In the genomic region with DNA sequence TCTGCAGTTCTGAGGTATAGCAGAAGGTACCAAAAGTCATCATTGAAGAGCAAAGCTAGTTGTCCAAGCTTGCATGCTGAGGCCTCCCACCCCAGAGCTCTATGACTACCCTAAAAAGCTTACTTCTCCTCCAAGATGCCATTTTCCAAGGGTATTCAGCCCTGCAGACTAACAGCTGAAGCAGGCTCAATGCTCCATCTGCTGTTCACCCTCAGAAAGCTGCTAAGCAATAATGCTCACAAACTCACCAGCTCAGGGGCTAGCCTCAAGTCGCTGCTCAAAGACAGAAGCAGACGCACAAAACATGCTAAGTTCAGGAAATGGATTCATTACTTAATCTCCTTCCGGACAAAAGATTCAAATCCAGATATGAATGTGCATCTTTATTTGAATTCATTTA, we compare ENCODE assay signal across 12 mouse cellular contexts.
A peak's percentile ranks its signal among the peaks of the same experiment; 100 is the strongest.
DNase-seq lines count a peak whose midpoint lies in the region; ATAC-seq and TF ChIP-seq lines count a peak whose summit lies in the region.
"Had no signal": no experiment of that assay in that cellular context is flagged by ENCODE, and none has a peak within 500 bp of the region (broad histone marks: within the 10 kb centered on the region; RNA-seq: fewer than 3 reads in every experiment).

No protein-coding gene starts in this region.

- no peak overlapping the region for H3K27ac ChIP-seq in intestine, postnatal 0 days (ENCODE audit: low read depth, low read length)
- H3K27ac ChIP-seq in intestine, embryonic 16.5 days (ENCODE audit: low read length): no peak overlapping the region
- no peak overlapping the region for H3K27ac ChIP-seq in lung, postnatal 0 days (ENCODE audit: low read length)

- DNase-seq in cerebellum, postnatal 10 days: peak; percentile 46 to 47
- no peak for DNase-seq in cerebellum, postnatal 36 days
- no peak for DNase-seq in lung, postnatal 0 days (ENCODE audit: low spot score)
- DNase-seq in lung, adult 18-20 months: no peak
- DNase-seq in left cerebral cortex, postnatal 4 days: peak; percentile 14
- DNase-seq in thymus, postnatal 4 days: no peak
- DNase-seq: cerebellum, postnatal 25 days; heart, postnatal 4 days; kidney, adult 9 months had no signal

- peak; percentile 48 for TF ChIP-seq CTCF in intestine, postnatal 0 days (IDR thresholded peaks at IDR 0.05; ENCODE audit: low read depth)
- TF ChIP-seq CTCF in lung, postnatal 0 days (IDR thresholded peaks at IDR 0.05): peak; percentile 53

- H3K4me1 ChIP-seq in intestine, postnatal 0 days (replicated peaks; ENCODE audit: control insufficient read depth, insufficient read depth, low read length): no peaks in the 10 kb centered on the region
- H3K4me1 ChIP-seq in intestine, embryonic 16.5 days (ENCODE audit: control insufficient read depth, insufficient read depth, low read length): no peaks in the 10 kb centered on the region
- no peaks in the 10 kb centered on the region for H3K4me1 ChIP-seq in lung, postnatal 0 days (ENCODE audit: insufficient read depth, low read depth, low read length)

- no peak overlapping the region for H3K4me2 ChIP-seq in intestine, postnatal 0 days (replicated peaks; ENCODE audit: low read depth)
- no peak overlapping the region for H3K4me2 ChIP-seq in intestine, embryonic 16.5 days (ENCODE audit: low read depth, low read length)
- H3K4me2 ChIP-seq in lung, postnatal 0 days (replicated peaks; ENCODE audit: low read depth, low read length): no peak overlapping the region

- no peak overlapping the region for H3K9ac ChIP-seq in intestine, postnatal 0 days (ENCODE audit: low read depth, low read length)
- no peak overlapping the region for H3K9ac ChIP-seq in intestine, embryonic 16.5 days (ENCODE audit: low read depth, low read length)
- no peak overlapping the region for H3K9ac ChIP-seq in lung, postnatal 0 days (replicated peaks; ENCODE audit: low read depth)

- TF ChIP-seq EP300 in lung, postnatal 0 days (IDR thresholded peaks at IDR 0.05): no peak

- WGBS in intestine, postnatal 0 days: 80% methylated on average over 3 of the region's 3 CpGs
- WGBS in intestine, embryonic 16.5 days: 76% methylated on average over 3 of the region's 3 CpGs
- 58% methylated on average over 3 of the region's 3 CpGs for WGBS in lung, postnatal 0 days

- H3K9me3 ChIP-seq in intestine, postnatal 0 days (ENCODE audit: control insufficient read depth): no peaks in the 10 kb centered on the region
- H3K9me3 ChIP-seq in intestine, embryonic 16.5 days (ENCODE audit: control insufficient read depth, low read length): no peaks in the 10 kb centered on the region
- no peaks in the 10 kb centered on the region for H3K9me3 ChIP-seq in lung, postnatal 0 days (ENCODE audit: low read length)

- intact Hi-C loops in left cerebral cortex, postnatal 4 days (cut with DNase I): no loop called here

- H3K27me3 ChIP-seq in intestine, postnatal 0 days (replicated peaks; ENCODE audit: control insufficient read depth, insufficient read depth, low read length): no peaks in the 10 kb centered on the region
- H3K27me3 ChIP-seq in intestine, embryonic 16.5 days (replicated peaks; ENCODE audit: control insufficient read depth, insufficient read depth, low read length): no peaks in the 10 kb centered on the region
- H3K27me3 ChIP-seq in lung, postnatal 0 days (replicated peaks; ENCODE audit: insufficient read depth, low read length): no peaks in the 10 kb centered on the region

- ATAC-seq in intestine, postnatal 0 days: no peak
- ATAC-seq in intestine, embryonic 16.5 days: no peak
- no peak for ATAC-seq in lung, postnatal 0 days
- ATAC-seq: activated CD4-positive, CD25-positive, alpha-beta regulatory T cell, adult 4 months had no signal

- no peak overlapping the region for H3K4me3 ChIP-seq in intestine, postnatal 0 days (ENCODE audit: low read depth, low read length)
- no peak overlapping the region for H3K4me3 ChIP-seq in intestine, embryonic 16.5 days (ENCODE audit: low read length)
- no peak overlapping the region for H3K4me3 ChIP-seq in lung, postnatal 0 days (ENCODE audit: low read depth, low read length)

- no peaks in the 10 kb centered on the region for H3K36me3 ChIP-seq in intestine, postnatal 0 days (ENCODE audit: control insufficient read depth, insufficient read depth)
- H3K36me3 ChIP-seq in intestine, embryonic 16.5 days (ENCODE audit: control insufficient read depth, insufficient read depth, low read length): no peaks in the 10 kb centered on the region
- no peaks in the 10 kb centered on the region for H3K36me3 ChIP-seq in lung, postnatal 0 days (ENCODE audit: insufficient read depth, low read length)

Comparison
In these comparisons a context has a peak if more than half of its experiments do, and no peak if none do; other contexts are left out.
1. DNase-seq: peak in cerebellum, postnatal 10 days (2 of 2) and left cerebral cortex, postnatal 4 days (single experiment); none in cerebellum, postnatal 36 days (0 of 2), lung, postnatal 0 days (single experiment), lung, adult 18-20 months (0 of 2) and thymus, postnatal 4 days (single experiment).